Mouse (Mus musculus): ENCODE data around the gene Olfr1288. TPM values are rescaled to one million over a fixed set of nuclear protein-coding genes. Genes with fewer than 3 reads are reported as not detected.

Olfr1288 gene
- polyA plus RNA-seq (2015; fragmentation: Nextera tagmentation; extraction: Ambion mirVana) = not detected in 2 replicates

- 90% methylated on average over 1 of the region's 1 CpGs for WGBS
- Histone ChIP-seq H3K27me3 (replicated peaks; ENCODE audit: control insufficient read depth, insufficient read depth, low read length) (no peaks in the 10 kb centered on the region), H3K27ac (ENCODE audit: low read length) (no peak within 1 kb of the TSS), H3K4me2 (ENCODE audit: low read depth, low read length) (no peak within 1 kb of the TSS), H3K9ac (ENCODE audit: low read depth, low read length) (no peak within 1 kb of the TSS), H3K36me3 (ENCODE audit: control insufficient read depth, insufficient read depth, low read length) (no peaks in the 10 kb centered on the region), H3K4me1 (ENCODE audit: control insufficient read depth, insufficient read depth, low read length) (no peaks in the 10 kb centered on the region), H3K4me3 (ENCODE audit: low read length) (no peak within 1 kb of the TSS), H3K9me3 (ENCODE audit: control insufficient read depth, low read length) (no peaks in the 10 kb centered on the region)
- no peak for ATAC-seq
Measured at GRCm38 (mm10) chr2:111473801-111474200, at the start of gene Olfr1288. Gene Olfr1288, plus strand, starts transcription at chr2:111474101.

- H3K4me3 ChIP-seq (ENCODE audit: low read length) = no peak within 1 kb of the TSS
- H3K27ac ChIP-seq (ENCODE audit: low read length) = no peak within 1 kb of the TSS
- ATAC-seq = no peak
- H3K4me2 ChIP-seq (ENCODE audit: low read depth, low read length) = no peak within 1 kb of the TSS
- H3K4me1 ChIP-seq (ENCODE audit: control insufficient read depth, insufficient read depth, low read length) = no peaks in the 10 kb centered on the region
- no peaks in the 10 kb centered on the region for H3K36me3 ChIP-seq (ENCODE audit: control insufficient read depth, insufficient read depth, low read length)
- H3K9me3 ChIP-seq (ENCODE audit: control insufficient read depth, low read length) = no peaks in the 10 kb centered on the region
- 84% methylated on average over 1 of the region's 1 CpGs for WGBS
- H3K27me3 ChIP-seq (replicated peaks; ENCODE audit: control insufficient read depth, insufficient read depth, low read length) = no peaks in the 10 kb centered on the region
- H3K9ac ChIP-seq (ENCODE audit: low read depth, low read length) = no peak within 1 kb of the TSS
Measured at GRCm38 (mm10) chr2:111448842-111449241, 25.1 kb upstream of the Olfr1288 start, which contains the start of gene Olfr1287. Gene Olfr1287, plus strand, starts transcription at chr2:111449142.

- Histone ChIP-seq H3K4me2 (ENCODE audit: low read depth, low read length) (no peak within 1 kb of the TSS), H3K36me3 (ENCODE audit: control insufficient read depth, insufficient read depth, low read length) (no peaks in the 10 kb centered on the region), H3K9me3 (ENCODE audit: control insufficient read depth, low read length) (no peaks in the 10 kb centered on the region), H3K27ac (ENCODE audit: low read length) (no peak within 1 kb of the TSS), H3K4me3 (ENCODE audit: low read length) (no peak within 1 kb of the TSS), H3K9ac (ENCODE audit: low read depth, low read length) (no peak within 1 kb of the TSS), H3K27me3 (replicated peaks; ENCODE audit: control insufficient read depth, insufficient read depth, low read length) (no peaks in the 10 kb centered on the region), H3K4me1 (ENCODE audit: control insufficient read depth, insufficient read depth, low read length) (no peaks in the 10 kb centered on the region)
- WGBS = 63% methylated on average over 1 of the region's 1 CpGs
- ATAC-seq = no peak
Measured at GRCm38 (mm10) chr2:111480519-111480918, 6.6 kb downstream of the Olfr1288 start, which contains the start of gene Olfr1289. Gene Olfr1289, plus strand, starts transcription at chr2:111480819.

GRCm38 (mm10) chr2:111493729-111494128 lies 19.8 kb downstream of the Olfr1288 start, which contains the start of gene Olfr1290:
Gene Olfr1290, minus strand, starts transcription at chr2:111493829.
- H3K36me3 ChIP-seq (ENCODE audit: control insufficient read depth, insufficient read depth, low read length) = no peaks in the 10 kb centered on the region
- H3K4me3 ChIP-seq (ENCODE audit: low read length) = no peak within 1 kb of the TSS
- H3K27me3 ChIP-seq (replicated peaks; ENCODE audit: control insufficient read depth, insufficient read depth, low read length) = no peaks in the 10 kb centered on the region
- WGBS = 73% methylated on average over 5 of the region's 5 CpGs
- no peaks in the 10 kb centered on the region for H3K9me3 ChIP-seq (ENCODE audit: control insufficient read depth, low read length)
- no peaks in the 10 kb centered on the region for H3K4me1 ChIP-seq (ENCODE audit: control insufficient read depth, insufficient read depth, low read length)
- ATAC-seq = no peak
- no peak within 1 kb of the TSS for H3K27ac ChIP-seq (ENCODE audit: low read length)
- no peak within 1 kb of the TSS for H3K4me2 ChIP-seq (ENCODE audit: low read depth, low read length)
- no peak within 1 kb of the TSS for H3K9ac ChIP-seq (ENCODE audit: low read depth, low read length)

- Histone ChIP-seq H3K4me1 (ENCODE audit: control insufficient read depth, insufficient read depth, low read length) (no peaks in the 10 kb centered on the region), H3K4me2 (ENCODE audit: low read depth, low read length) (no peak within 1 kb of the TSS), H3K9me3 (ENCODE audit: control insufficient read depth, low read length) (no peaks in the 10 kb centered on the region), H3K36me3 (ENCODE audit: control insufficient read depth, insufficient read depth, low read length) (no peaks in the 10 kb centered on the region), H3K9ac (ENCODE audit: low read depth, low read length) (no peak within 1 kb of the TSS), H3K4me3 (ENCODE audit: low read length) (no peak within 1 kb of the TSS), H3K27ac (ENCODE audit: low read length) (no peak within 1 kb of the TSS), H3K27me3 (replicated peaks; ENCODE audit: control insufficient read depth, insufficient read depth, low read length) (no peaks in the 10 kb centered on the region)
- 83% methylated on average over 3 of the region's 3 CpGs for WGBS
- no peak for ATAC-seq
Measured at GRCm38 (mm10) chr2:111496880-111497279, 23.0 kb downstream of the Olfr1288 start, which contains the start of gene Olfr1291-ps1. Gene Olfr1291-ps1, plus strand, starts transcription at chr2:111497180.

GRCm38 (mm10) chr2:111517451-111517850 lies 43.5 kb downstream of the Olfr1288 start:
- Histone ChIP-seq H3K4me1 (ENCODE audit: control insufficient read depth, insufficient read depth, low read length) (no peaks in the 10 kb centered on the region), H3K4me3 (ENCODE audit: low read length) (no peak overlapping the region), H3K27ac (ENCODE audit: low read length) (no peak overlapping the region), H3K9me3 (ENCODE audit: control insufficient read depth, low read length) (peaks cover 3% of the 10 kb centered on the region; the same call in 1 of the 2 replicates), H3K4me2 (ENCODE audit: low read depth, low read length) (no peak overlapping the region), H3K27me3 (replicated peaks; ENCODE audit: control insufficient read depth, insufficient read depth, low read length) (no peaks in the 10 kb centered on the region), H3K36me3 (ENCODE audit: control insufficient read depth, insufficient read depth, low read length) (no peaks in the 10 kb centered on the region), H3K9ac (ENCODE audit: low read depth, low read length) (no peak overlapping the region)
- 88% methylated on average over 10 of the region's 10 CpGs for WGBS
- ATAC-seq = no peak

- 80% methylated on average over 1 of the region's 1 CpGs for WGBS
- Histone ChIP-seq H3K9me3 (ENCODE audit: control insufficient read depth, low read length) (no peaks in the 10 kb centered on the region), H3K36me3 (ENCODE audit: control insufficient read depth, insufficient read depth, low read length) (no peaks in the 10 kb centered on the region), H3K27ac (ENCODE audit: low read length) (no peak within 1 kb of the TSS), H3K27me3 (replicated peaks; ENCODE audit: control insufficient read depth, insufficient read depth, low read length) (no peaks in the 10 kb centered on the region), H3K4me3 (ENCODE audit: low read length) (no peak within 1 kb of the TSS), H3K9ac (ENCODE audit: low read depth, low read length) (no peak within 1 kb of the TSS), H3K4me2 (ENCODE audit: low read depth, low read length) (no peak within 1 kb of the TSS), H3K4me1 (ENCODE audit: control insufficient read depth, insufficient read depth, low read length) (no peaks in the 10 kb centered on the region)
- ATAC-seq = no peak
Measured at GRCm38 (mm10) chr2:111524903-111525302, 51.0 kb downstream of the Olfr1288 start, which contains the start of gene Olfr1293-ps. Gene Olfr1293-ps, plus strand, starts transcription at chr2:111525203.

Other genes with a start within 250 kb of the Olfr1288 start
- not detected in 2 replicates for gene 4930430A15Rik, start 244.5 kb upstream of the Olfr1288 start, polyA plus RNA-seq (2015; fragmentation: Nextera tagmentation; extraction: Ambion mirVana)
- gene Olfr1275, start 238.8 kb upstream of the Olfr1288 start, polyA plus RNA-seq (2015; fragmentation: Nextera tagmentation; extraction: Ambion mirVana) = not detected in 2 replicates
- not detected in 2 replicates for gene Olfr1276, start 219.6 kb upstream of the Olfr1288 start, polyA plus RNA-seq (2015; fragmentation: Nextera tagmentation; extraction: Ambion mirVana)
- gene Olfr1277, start 200.0 kb upstream of the Olfr1288 start, polyA plus RNA-seq (2015; fragmentation: Nextera tagmentation; extraction: Ambion mirVana) = not detected in 2 replicates
- gene Olfr1278, start 184.0 kb upstream of the Olfr1288 start, polyA plus RNA-seq (2015; fragmentation: Nextera tagmentation; extraction: Ambion mirVana) = not detected in 2 replicates
- not detected in 2 replicates for gene Olfr1279, start 173.5 kb upstream of the Olfr1288 start, polyA plus RNA-seq (2015; fragmentation: Nextera tagmentation; extraction: Ambion mirVana)
- gene Olfr1280, start 160.1 kb upstream of the Olfr1288 start, polyA plus RNA-seq (2015; fragmentation: Nextera tagmentation; extraction: Ambion mirVana) = not detected in 2 replicates
- gene Olfr1281, start 147.6 kb upstream of the Olfr1288 start, polyA plus RNA-seq (2015; fragmentation: Nextera tagmentation; extraction: Ambion mirVana) = not detected in 2 replicates
- gene Olfr1282, start 138.0 kb upstream of the Olfr1288 start, polyA plus RNA-seq (2015; fragmentation: Nextera tagmentation; extraction: Ambion mirVana) = not detected in 2 replicates
- not detected in 2 replicates for gene Olfr1283, start 107.3 kb upstream of the Olfr1288 start, polyA plus RNA-seq (2015; fragmentation: Nextera tagmentation; extraction: Ambion mirVana)
- not detected in 2 replicates for gene Olfr1284, start 98.6 kb upstream of the Olfr1288 start, polyA plus RNA-seq (2015; fragmentation: Nextera tagmentation; extraction: Ambion mirVana)
- not detected in 2 replicates for gene Olfr1286, start 51.0 kb upstream of the Olfr1288 start, polyA plus RNA-seq (2015; fragmentation: Nextera tagmentation; extraction: Ambion mirVana)
- not detected in 2 replicates for gene Olfr1287, start 25.0 kb upstream of the Olfr1288 start, polyA plus RNA-seq (2015; fragmentation: Nextera tagmentation; extraction: Ambion mirVana)
- not detected in 2 replicates for gene Olfr1289, start 6.7 kb downstream of the Olfr1288 start, polyA plus RNA-seq (2015; fragmentation: Nextera tagmentation; extraction: Ambion mirVana)
- gene Olfr1290, start 19.7 kb downstream of the Olfr1288 start, polyA plus RNA-seq (2015; fragmentation: Nextera tagmentation; extraction: Ambion mirVana) = not detected in 2 replicates
- gene Olfr1291-ps1, start 23.1 kb downstream of the Olfr1288 start, polyA plus RNA-seq (2015; fragmentation: Nextera tagmentation; extraction: Ambion mirVana) = not detected in 2 replicates
- gene Olfr1293-ps, start 51.1 kb downstream of the Olfr1288 start, polyA plus RNA-seq (2015; fragmentation: Nextera tagmentation; extraction: Ambion mirVana) = not detected in 2 replicates
- not detected in 2 replicates for gene Olfr1294, start 66.2 kb downstream of the Olfr1288 start, polyA plus RNA-seq (2015; fragmentation: Nextera tagmentation; extraction: Ambion mirVana)
- not detected in 2 replicates for gene Olfr1295, start 95.6 kb downstream of the Olfr1288 start, polyA plus RNA-seq (2015; fragmentation: Nextera tagmentation; extraction: Ambion mirVana)
- gene Olfr1297, start 152.4 kb downstream of the Olfr1288 start, polyA plus RNA-seq (2015; fragmentation: Nextera tagmentation; extraction: Ambion mirVana) = not detected in 2 replicates
- not detected in 2 replicates for gene Olfr1298, start 175.1 kb downstream of the Olfr1288 start, polyA plus RNA-seq (2015; fragmentation: Nextera tagmentation; extraction: Ambion mirVana)
- gene Olfr1299, start 187.3 kb downstream of the Olfr1288 start, polyA plus RNA-seq (2015; fragmentation: Nextera tagmentation; extraction: Ambion mirVana) = not detected in 2 replicates

Measured in intestine, embryonic 16.5 days (tissue).